Mouse (Mus musculus): ENCODE measurements around the gene Mxi1. TPM values are rescaled to one million over a fixed set of nuclear protein-coding genes. Genes with fewer than 3 reads are reported as not detected.

Gene Mxi1
- polyA plus RNA-seq, 1 experiment: 21.5 TPM

GRCm38 (mm10) chr19:53360265-53360958, 50.1 kb downstream of the Mxi1 start:
- no peak for TF ChIP-seq CTCF (IDR thresholded peaks at IDR 0.05; ENCODE audit: insufficient read depth, low read length)
- TF ChIP-seq POLR2A (IDR thresholded peaks at IDR 0.05; ENCODE audit: borderline replicate concordance, extremely low read depth, low read depth, low read length): no peak
- Histone ChIP-seq H3K4me1 (ENCODE audit: control insufficient read depth, insufficient read depth, low read length) (no peaks in the 10 kb centered on the region), H3K4me3 (replicated peaks; ENCODE audit: extremely low read depth, low read depth, low read length) (no peak overlapping the region)
- WGBS: 54% methylated on average over 8 of the region's 8 CpGs
- no peak for DNase-seq

GRCm38 (mm10) chr19:53362967-53363366, 52.6 kb downstream of the Mxi1 start:
- no peak overlapping the region for H3K4me3 ChIP-seq (replicated peaks; ENCODE audit: extremely low read depth, low read depth, low read length)
- 48% methylated on average over 2 of the region's 2 CpGs for WGBS
- TF ChIP-seq POLR2A (IDR thresholded peaks at IDR 0.05; ENCODE audit: borderline replicate concordance, extremely low read depth, low read depth, low read length) (no peak), CTCF (IDR thresholded peaks at IDR 0.05; ENCODE audit: insufficient read depth, low read length) (peak; percentile 30; the same call in 1 of the 2 replicates)
- DNase-seq: no peak
- peaks cover 7% of the 10 kb centered on the region for H3K4me1 ChIP-seq (ENCODE audit: control insufficient read depth, insufficient read depth, low read length)

GRCm38 (mm10) chr19:53364551-53364950, 54.2 kb downstream of the Mxi1 start:
- H3K4me3 ChIP-seq (replicated peaks; ENCODE audit: extremely low read depth, low read depth, low read length): no peak overlapping the region
- TF ChIP-seq POLR2A (IDR thresholded peaks at IDR 0.05; ENCODE audit: borderline replicate concordance, extremely low read depth, low read depth, low read length) (no peak), CTCF (IDR thresholded peaks at IDR 0.05; ENCODE audit: insufficient read depth, low read length) (no peak)
- peaks cover 7% of the 10 kb centered on the region for H3K4me1 ChIP-seq (ENCODE audit: control insufficient read depth, insufficient read depth, low read length)
- DNase-seq: no peak
- 22% methylated on average over 2 of the region's 2 CpGs for WGBS

- Histone ChIP-seq H3K4me3 (replicated peaks; ENCODE audit: extremely low read depth, low read depth, low read length) (peak overlapping the region; percentile 49), H3K4me1 (ENCODE audit: control insufficient read depth, insufficient read depth, low read length) (peaks cover 7% of the 10 kb centered on the region)
- TF ChIP-seq POLR2A (IDR thresholded peaks at IDR 0.05; ENCODE audit: borderline replicate concordance, extremely low read depth, low read depth, low read length) (no peak), CTCF (IDR thresholded peaks at IDR 0.05; ENCODE audit: insufficient read depth, low read length) (no peak)
- peak; percentile 50 for DNase-seq
- WGBS: 9% methylated on average over 9 of the region's 9 CpGs
Observed at GRCm38 (mm10) chr19:53364963-53365362, 54.6 kb downstream of the Mxi1 start.

GRCm38 (mm10) chr19:53366057-53366775, 55.9 kb downstream of the Mxi1 start:
- TF ChIP-seq POLR2A (IDR thresholded peaks at IDR 0.05; ENCODE audit: borderline replicate concordance, extremely low read depth, low read depth, low read length) (no peak), CTCF (IDR thresholded peaks at IDR 0.05; ENCODE audit: insufficient read depth, low read length) (no peak)
- no peak for DNase-seq
- WGBS: 66% methylated on average over 11 of the region's 11 CpGs
- H3K4me1 ChIP-seq (ENCODE audit: control insufficient read depth, insufficient read depth, low read length): peaks cover 7% of the 10 kb centered on the region
- no peak overlapping the region for H3K4me3 ChIP-seq (replicated peaks; ENCODE audit: extremely low read depth, low read depth, low read length)

- no peak for DNase-seq
- Histone ChIP-seq H3K4me3 (replicated peaks; ENCODE audit: extremely low read depth, low read depth, low read length) (no peak overlapping the region), H3K4me1 (ENCODE audit: control insufficient read depth, insufficient read depth, low read length) (peaks cover 7% of the 10 kb centered on the region)
- 78% methylated on average over 7 of the region's 7 CpGs for WGBS
- TF ChIP-seq POLR2A (IDR thresholded peaks at IDR 0.05; ENCODE audit: borderline replicate concordance, extremely low read depth, low read depth, low read length): no peak
- no peak for TF ChIP-seq CTCF (IDR thresholded peaks at IDR 0.05; ENCODE audit: insufficient read depth, low read length)
Observed at GRCm38 (mm10) chr19:53366881-53367280, 56.6 kb downstream of the Mxi1 start.

- peak; percentile 95 for TF ChIP-seq CTCF (IDR thresholded peaks at IDR 0.05; ENCODE audit: insufficient read depth, low read length)
- TF ChIP-seq POLR2A (IDR thresholded peaks at IDR 0.05; ENCODE audit: borderline replicate concordance, extremely low read depth, low read depth, low read length): no peak
- Histone ChIP-seq H3K4me1 (ENCODE audit: control insufficient read depth, insufficient read depth, low read length) (peaks cover 7% of the 10 kb centered on the region), H3K4me3 (replicated peaks; ENCODE audit: extremely low read depth, low read depth, low read length) (no peak overlapping the region)
- DNase-seq: peak; percentile 80
- WGBS: 33% methylated on average over 14 of the region's 14 CpGs
Observed at GRCm38 (mm10) chr19:53369469-53370043, 59.2 kb downstream of the Mxi1 start.

- TF ChIP-seq POLR2A (IDR thresholded peaks at IDR 0.05; ENCODE audit: borderline replicate concordance, extremely low read depth, low read depth, low read length) (no peak), CTCF (IDR thresholded peaks at IDR 0.05; ENCODE audit: insufficient read depth, low read length) (no peak)
- WGBS: 73% methylated on average over 15 of the region's 15 CpGs
- DNase-seq: no peak
- Histone ChIP-seq H3K4me3 (replicated peaks; ENCODE audit: extremely low read depth, low read depth, low read length) (no peak overlapping the region), H3K4me1 (ENCODE audit: control insufficient read depth, insufficient read depth, low read length) (peaks cover 7% of the 10 kb centered on the region)
Observed at GRCm38 (mm10) chr19:53370233-53370632, 59.9 kb downstream of the Mxi1 start.

GRCm38 (mm10) chr19:53371666-53372065, 61.3 kb downstream of the Mxi1 start, which contains the start of gene Gm10197:
Gene Gm10197, minus strand, starts transcription at chr19:53371766.
- Histone ChIP-seq H3K4me3 (replicated peaks; ENCODE audit: extremely low read depth, low read depth, low read length) (no peak within 1 kb of the TSS), H3K4me1 (ENCODE audit: control insufficient read depth, insufficient read depth, low read length) (no peaks in the 10 kb centered on the region)
- 71% methylated on average over 13 of the region's 13 CpGs for WGBS
- TF ChIP-seq POLR2A (IDR thresholded peaks at IDR 0.05; ENCODE audit: borderline replicate concordance, extremely low read depth, low read depth, low read length) (no peak), CTCF (IDR thresholded peaks at IDR 0.05; ENCODE audit: insufficient read depth, low read length) (no peak)
- no peak for DNase-seq

Measured in lung, adult 2 months (tissue).